Mouse (Mus musculus) heart, adult 10 weeks (tissue): ENCODE data around the gene Ciao1. TPM values are rescaled to one million over a fixed set of nuclear protein-coding genes. Genes with fewer than 3 reads are reported as not detected.

Experiments used
- polyA plus RNA-seq: library from polyadenylated mRNA; stranded (reverse); fragments of 350-450 nt; fragmentation: Illumina TruSeq; extraction: RNeasy Lipid Tissue Mini Kit (QIAGEN cat#74804); gene quantifications from one replicate; pipeline ENCODE4 v1.2.3, GENCODE M21; 2014; ENCODE audit warnings: low read depth, low replicate concordance

The Ciao1 gene
- polyA plus RNA-seq, result 60.3 TPM

GRCm38 (mm10) chr2:127247592-127248333 is at the start of gene Ciao1, which contains the start of gene Tmem127:
Ciao1 (minus strand) TSS chr2:127247816.
Tmem127 (plus strand) TSS chr2:127247908.

GRCm38 (mm10) chr2:127269491-127270299 is 22.1 kb upstream of the Ciao1 start, which contains the start of gene Stard7:
Stard7 (plus strand) TSS chr2:127270218.

GRCm38 (mm10) chr2:127207547-127208451 is 39.8 kb downstream of the Ciao1 start, which contains the start of the genes 1810024B03Rik and Snrnp200:
1810024B03Rik (minus strand) TSS chr2:127208280.
Snrnp200 (plus strand) TSS chr2:127208386.

Other genes with a start within 250 kb of the Ciao1 start
- 7.1 TPM for gene Ap4e1, start 239.1 kb downstream of the Ciao1 start, polyA plus RNA-seq
- gene Blvra, start 177.2 kb downstream of the Ciao1 start, polyA plus RNA-seq, result 22.1 TPM
- gene Ncaph, start 113.9 kb downstream of the Ciao1 start, polyA plus RNA-seq, result 0.84 TPM
- gene Itpripl1, start 104.4 kb downstream of the Ciao1 start, polyA plus RNA-seq, result 8.6 TPM
- 0.55 TPM for gene 1810024B03Rik, start 39.5 kb downstream of the Ciao1 start, polyA plus RNA-seq
- gene Snrnp200, start 39.4 kb downstream of the Ciao1 start, polyA plus RNA-seq, result 52.0 TPM
- gene Tmem127, start 92 bp upstream of the Ciao1 start, polyA plus RNA-seq, result 29.0 TPM
- gene Stard7, start 22.4 kb upstream of the Ciao1 start, polyA plus RNA-seq, result 160 TPM
- 0.94 TPM for gene Dusp2, start 88.3 kb upstream of the Ciao1 start, polyA plus RNA-seq
- not detected for gene Astl, start 90.8 kb upstream of the Ciao1 start, polyA plus RNA-seq
- 0.73 TPM for gene Adra2b, start 115.4 kb upstream of the Ciao1 start, polyA plus RNA-seq
- 0.16 TPM for gene Gpat2, start 177.4 kb upstream of the Ciao1 start, polyA plus RNA-seq
- 40.6 TPM for gene Fahd2a, start 196.7 kb upstream of the Ciao1 start, polyA plus RNA-seq